Mouse (Mus musculus) MEL-GATA-1-ER (cell line): ENCODE data around the gene Ralgps1.
"Not testable (repeated sequence)": the region's sequence is repeated elsewhere in the genome, so short reads cannot be mapped to it uniquely, and the experiment has no call there.

ENCODE experiments used
- DNase-seq: peaks from one replicate; pipeline ENCODE4 v3.0.0-alpha.2; 2012; ENCODE audit warnings: low read depth; ENCODE audit errors: extremely low read depth

Ralgps1 gene

DNA sequence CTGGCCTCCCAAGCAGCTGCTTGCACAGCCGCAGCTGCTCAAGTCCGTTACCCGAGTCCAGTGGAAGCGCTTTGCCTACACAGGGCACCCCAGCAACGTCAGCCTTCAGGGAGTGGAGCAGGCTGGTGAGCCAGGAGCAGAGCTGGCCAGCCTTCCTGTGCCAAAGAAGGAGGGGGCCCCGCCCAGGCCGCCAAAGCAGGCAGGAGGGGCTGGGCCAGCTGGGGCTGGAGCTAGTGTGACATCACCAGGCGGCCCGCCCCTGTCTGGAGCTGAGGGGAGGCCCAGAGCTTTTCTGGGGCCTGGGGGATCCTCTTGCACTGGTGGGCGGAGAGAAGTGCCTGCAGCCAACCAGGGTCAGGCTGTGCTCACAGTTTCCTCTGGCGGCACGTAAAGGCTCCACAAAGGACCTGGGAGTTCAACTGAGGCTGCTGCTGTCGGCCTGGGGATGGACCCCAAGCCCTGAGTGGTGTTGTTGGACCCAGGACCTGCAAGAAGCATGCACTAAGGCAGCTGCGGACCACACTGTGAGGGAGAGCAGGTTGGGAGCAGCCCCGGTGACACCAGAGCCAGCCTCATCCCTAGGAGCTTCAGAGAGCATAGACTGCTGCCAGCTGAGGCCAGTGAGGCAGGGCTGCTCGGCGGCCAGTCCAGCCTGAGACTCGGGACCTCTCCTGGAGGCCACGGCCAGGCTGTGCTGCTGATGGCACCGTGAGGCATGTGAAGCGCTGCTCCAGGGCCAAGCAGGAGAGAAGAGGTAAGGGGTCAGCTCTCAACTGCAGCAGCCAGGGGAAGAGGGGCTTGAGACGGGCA is 155.4 kb downstream of the Ralgps1 start, which contains the start of gene Angptl2:
Angptl2 (plus strand) TSS at position 370 of the 810 bp plus-strand sequence.
- no peak for DNase-seq

DNA sequence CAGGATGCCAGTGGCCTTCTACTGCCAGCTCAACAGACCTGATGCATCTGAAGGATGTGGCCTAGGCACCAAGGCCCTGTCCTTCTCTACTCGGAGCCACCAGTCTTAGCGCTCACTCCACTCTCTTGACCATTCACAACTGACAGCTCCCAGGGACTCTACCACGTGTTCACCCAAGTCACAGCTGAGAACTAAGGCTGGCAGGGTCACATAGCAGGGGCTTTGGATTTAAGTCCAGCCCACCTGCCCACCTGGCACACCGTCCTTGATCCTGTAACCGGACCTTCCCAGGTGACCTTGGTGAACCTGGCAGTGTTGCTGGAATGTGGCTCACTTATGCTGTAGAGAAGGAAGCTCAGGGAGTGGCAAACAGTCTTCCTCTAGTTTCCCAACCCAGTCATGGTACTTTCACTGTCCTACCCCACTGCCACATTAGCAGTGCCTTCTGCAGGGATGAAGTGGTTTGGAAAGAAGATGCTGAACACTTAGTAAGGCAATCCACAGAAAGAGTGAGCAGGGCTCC is 156.0 kb downstream of the Ralgps1 start:
- DNase-seq, result no peak

DNA sequence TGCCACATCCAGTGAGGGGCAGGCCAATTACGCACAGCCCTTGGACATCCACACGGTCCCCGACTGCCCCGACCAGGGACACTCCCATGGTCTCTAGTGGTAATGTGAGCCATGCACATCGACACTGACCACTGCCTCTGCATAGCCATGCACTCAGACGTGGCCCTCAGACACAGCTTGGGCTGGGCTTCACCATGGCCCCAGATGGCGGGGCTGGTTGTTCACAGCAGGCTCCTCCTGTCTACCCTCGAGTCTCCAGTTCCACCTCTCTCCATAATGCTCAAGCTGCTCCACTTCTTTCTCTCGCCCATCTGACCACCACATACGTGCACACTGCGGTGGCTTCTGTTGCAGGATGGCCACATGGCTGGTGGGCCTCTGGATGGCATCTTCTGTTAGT is 160.0 kb downstream of the Ralgps1 start:
- DNase-seq, result not testable (repeated sequence)

DNA sequence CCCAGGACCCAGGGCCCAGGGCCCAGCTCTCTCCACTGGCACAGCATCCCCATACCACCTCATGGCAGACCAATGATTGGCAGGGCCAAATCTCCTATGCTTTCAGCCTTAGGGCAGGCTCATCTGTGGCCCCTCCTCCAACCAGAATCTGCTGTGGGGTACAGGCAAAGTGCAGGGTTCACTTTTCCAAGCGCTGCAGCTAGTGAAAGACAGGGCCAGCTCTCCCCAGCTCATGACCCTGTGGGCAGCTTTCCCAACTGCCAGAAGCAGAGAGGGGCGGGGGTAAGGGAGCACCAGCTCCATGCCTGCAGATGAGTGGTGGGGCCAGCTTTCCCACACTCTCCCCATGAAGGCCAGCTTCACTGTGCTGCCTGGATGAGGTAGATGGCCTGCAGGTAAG is 160.4 kb downstream of the Ralgps1 start:
- DNase-seq, result no peak

DNA sequence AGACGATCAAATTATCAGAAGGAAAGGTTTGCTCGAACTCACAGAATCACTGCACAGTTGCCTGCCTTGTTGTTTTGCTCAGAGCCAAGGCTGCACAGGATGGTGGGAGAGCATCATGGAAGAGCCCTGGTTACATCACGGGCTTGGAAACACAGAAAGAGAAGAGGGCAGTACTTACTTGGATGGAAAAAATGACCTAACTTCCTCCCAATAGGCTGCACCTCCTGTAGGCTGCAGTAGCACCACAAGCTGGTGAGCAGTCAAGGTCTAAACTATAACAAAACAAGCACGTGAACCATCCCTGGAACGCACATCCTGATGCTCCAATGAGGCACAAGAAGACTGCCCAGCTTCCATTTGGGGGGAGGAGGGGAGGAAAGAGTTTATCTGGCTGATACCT is 163.2 kb downstream of the Ralgps1 start:
- no peak for DNase-seq

DNA sequence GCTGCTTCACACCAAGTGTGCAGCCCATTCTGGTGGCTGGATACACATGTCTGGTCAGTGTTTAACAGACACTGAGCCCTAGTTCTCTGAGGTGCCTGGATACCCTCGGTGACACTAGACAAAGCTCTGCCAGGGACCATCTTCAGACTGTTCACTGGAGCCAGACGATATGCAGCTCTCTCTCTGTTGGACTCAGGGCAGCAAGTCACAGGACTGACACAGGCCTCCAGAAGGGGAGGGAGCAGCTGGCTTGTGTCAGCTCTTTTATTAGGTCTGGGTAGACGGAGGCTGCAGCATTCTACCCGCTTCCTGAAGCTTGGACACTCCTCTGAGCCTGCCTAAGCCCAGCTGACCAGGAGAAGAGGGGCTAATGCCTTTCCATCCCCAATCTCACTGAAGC is 164.2 kb downstream of the Ralgps1 start:
- DNase-seq, result no peak

DNA sequence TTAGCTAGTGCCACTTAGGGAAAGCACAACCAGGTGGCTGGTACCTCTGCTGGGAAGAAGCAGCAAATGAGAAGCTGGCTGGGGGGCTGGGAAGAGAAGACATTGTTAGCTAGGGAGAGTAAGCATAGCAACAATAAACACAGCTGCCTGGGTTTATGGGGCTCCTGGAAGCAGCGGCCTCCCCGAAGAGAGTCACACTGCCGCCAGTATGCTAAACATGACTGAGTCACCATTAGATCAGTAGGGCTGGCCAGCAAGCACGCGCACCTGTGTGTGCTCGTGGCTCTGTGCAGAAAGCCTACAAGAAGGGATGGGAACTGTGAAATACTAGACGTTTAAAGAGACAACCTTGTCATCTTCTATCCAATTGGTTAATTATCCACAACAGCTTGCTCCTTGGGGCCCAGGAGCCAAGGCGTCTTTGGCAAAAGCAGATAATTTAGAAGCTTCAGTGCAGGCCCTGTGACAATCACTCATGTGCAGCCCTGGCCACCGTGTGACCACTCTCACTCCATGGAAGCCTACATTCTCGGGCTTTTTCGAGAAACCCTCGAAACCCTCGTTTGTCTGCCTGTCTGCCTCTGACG is 165.3 kb downstream of the Ralgps1 start:
- no peak for DNase-seq

DNA sequence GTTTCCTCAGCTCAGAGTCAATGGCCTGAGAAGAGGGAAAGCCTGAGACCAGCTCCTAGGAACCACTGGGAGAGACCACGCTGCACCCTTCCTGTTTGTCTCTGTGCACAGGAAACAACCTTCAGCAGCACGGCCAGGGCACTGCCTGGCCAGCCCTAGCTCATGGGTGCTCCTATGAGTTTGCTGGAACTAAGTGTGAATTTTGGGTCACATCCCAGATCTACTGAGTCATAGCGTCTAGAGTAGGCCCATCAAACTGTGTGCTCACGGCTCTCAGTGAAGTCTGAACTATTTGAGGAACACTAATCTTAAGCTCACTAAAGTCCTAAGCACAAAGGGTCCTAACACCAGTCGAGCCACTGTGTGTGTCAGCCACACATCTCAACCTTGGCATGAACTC is 166.3 kb downstream of the Ralgps1 start:
- no peak for DNase-seq

DNA sequence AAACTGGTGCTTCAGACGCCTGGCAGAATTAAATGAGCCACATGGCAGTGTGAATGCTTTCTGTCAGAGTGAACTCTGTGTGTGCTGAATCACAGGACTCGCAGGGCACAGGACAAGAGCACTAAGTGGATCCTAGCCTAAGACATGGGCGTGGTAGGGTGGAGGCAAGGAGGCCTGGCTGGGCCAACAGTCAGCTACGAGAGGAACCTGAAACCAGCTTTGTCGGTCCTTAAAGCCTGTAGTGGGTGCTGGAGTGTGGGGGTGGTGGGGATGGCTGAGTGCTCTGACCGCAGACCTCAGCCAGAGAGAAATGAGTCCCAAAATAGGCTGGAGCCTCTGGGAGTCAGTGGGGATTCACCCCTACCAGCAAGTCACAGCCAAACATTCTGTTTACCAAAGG is 168.0 kb downstream of the Ralgps1 start:
- DNase-seq, result no peak

DNA sequence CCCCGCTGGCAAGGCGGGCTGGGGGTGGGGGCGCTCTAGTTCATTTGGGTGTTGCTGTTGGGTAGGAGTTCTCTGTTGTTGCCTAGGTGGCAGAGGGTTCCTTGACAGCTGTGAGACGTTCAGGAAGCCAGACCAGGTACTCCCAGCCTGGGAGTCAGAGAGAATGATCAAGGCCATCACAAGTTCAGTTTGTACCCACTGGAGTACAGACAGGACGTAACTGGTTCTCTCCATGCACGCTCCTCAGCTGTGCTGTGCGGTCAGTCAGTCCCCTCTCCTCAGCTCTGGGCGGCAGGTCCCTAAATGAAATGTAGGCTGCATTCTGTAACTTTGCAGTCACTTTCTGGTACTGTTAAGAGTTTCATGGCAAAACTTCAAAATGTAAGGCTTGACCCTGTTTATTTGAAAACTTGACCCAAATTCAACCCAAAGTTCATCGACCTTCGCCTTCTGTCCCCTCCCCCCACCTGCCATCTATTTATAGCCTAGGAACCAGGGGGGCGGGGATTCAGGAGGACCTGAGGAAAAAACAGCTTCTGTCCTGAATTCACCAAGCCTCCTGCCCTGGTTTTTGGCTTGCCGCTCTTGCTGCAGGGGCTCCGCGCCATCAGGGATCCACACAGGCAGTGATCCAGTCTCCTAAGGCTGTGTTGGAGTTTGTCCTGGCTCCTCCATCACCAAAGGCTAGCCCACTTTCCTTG is 170.8 kb downstream of the Ralgps1 start:
- DNase-seq, result no peak

DNA sequence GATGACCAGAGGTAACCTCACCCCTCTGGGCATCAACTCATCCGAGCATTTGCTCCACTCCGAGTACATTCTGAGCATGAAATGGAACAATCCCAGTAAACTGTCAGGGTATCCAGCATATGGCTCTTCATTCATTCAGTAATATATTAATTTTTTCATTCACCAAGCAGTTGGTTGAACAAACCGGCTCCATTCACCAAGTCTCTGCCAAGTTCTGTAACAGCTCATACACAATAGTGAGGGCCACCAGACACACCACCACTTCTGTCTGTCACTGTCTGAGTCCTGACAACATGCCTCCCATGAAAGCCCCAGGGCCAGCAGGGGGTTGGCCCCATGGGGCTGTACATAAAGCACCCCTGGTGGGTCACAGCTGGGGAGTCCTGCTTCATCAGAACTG is 181.3 kb downstream of the Ralgps1 start:
- DNase-seq, result no peak

DNA sequence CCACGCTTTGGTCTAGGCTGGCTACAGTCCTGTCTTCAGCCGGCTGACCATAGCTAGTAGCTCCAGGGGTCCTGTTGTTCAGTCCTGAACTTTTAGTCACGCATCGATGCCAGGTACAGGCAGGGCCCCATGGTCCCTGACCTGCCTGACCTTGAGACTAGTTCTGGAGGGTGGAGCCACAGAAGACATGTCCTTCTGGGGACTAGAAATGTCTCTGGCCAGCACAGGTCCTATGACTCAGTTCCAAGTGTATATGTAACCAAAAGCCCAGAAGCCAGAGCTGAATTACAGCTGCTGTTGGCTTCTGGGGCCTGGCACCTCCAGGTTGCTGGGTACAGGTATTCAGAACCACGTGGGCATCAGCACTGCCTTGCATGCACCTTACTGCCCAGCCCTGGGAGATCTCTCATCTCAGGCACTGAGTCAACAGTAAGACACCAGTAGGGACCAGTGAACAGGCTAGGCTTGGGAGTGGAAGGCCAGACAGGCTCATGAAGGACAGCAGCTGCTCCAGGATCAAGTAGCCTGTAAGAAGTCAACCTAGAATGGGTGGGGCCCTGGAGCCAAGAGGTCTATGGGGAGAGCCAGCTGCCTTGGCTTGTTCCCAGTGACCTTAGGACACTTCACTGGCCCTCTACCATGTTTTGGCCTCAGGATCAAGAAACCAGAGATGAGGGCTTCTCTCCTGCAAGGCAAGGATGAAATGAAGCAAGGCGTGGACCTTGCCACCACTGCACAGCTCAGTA is 182.2 kb downstream of the Ralgps1 start:
- DNase-seq, result no peak

DNA sequence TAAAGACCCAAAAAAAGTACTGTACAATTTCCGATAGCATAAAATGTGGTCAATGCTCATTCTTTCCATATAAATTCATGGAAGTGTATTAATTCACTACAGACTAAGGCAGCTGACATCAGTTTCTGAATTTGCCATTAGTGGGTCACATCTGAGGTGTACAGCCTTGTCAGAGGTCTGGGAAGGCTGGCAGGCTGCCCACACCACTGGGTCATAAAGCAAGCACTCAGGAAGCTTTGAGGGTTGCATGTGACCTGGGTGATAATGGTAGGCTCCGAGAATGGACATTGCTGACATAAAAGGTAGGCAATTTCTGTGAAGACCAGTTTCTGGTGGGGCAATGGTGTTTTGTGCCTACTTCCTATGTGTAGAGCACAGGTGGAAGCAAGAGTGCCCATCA is 183.4 kb downstream of the Ralgps1 start:
- no peak for DNase-seq

DNA sequence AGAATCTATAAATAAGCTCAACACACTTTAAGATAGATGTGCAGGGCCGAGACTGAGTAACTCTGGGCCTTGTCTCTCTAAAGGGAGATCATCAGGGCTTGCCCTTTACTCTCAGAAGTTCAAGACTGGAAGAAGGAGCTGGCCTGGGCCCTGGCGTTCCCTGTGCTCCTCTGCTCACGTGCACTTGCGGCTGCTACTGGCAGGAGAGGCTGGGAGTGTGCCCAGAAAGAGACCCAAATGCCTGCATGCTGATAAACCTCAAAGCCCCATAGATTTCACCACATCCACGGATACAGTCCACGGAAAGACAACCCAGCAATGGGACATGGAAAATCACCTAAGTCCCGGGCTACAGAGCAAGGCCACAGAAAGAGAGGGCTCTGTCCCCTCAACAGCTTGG is 184.8 kb downstream of the Ralgps1 start:
- DNase-seq, result no peak

DNA sequence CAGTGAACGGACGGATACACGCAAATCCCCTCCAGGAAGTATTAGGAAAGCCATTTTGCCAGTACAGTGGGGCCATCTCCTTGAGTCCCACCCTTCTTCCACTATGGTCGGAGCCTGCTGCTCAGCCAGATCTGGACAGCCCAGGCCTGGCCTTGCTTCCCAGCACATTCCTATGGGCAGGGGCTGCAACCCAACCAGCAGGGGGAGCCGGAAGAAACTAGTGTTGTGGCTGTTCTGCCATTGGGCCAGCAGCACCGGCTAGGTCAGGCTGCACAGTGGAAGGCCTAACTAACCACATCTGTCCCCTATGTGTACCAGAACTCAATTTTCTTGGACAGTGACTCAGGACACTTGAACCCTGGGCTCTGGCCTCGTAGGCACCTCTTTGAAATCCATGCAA is 186.0 kb downstream of the Ralgps1 start:
- no peak for DNase-seq

DNA sequence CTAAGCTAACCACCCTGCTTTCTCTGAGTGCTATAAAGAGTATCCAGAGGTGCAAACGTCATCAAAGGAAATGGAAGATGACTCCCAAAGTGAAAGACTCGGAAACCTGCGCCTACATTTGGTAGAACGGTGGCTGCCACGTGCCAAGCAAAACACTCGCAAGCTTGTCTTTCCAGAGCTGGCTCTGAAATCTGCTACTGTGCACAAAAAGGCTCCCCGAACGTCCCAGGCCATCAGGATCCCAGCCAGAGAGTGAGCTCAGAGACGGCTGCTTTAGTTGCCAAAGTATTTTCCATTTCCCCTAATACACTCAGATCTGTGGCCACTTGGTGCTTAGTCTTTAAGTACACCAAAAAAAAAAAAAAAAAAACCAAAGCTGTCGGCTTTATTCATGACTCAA is 186.6 kb downstream of the Ralgps1 start:
- no peak for DNase-seq

DNA sequence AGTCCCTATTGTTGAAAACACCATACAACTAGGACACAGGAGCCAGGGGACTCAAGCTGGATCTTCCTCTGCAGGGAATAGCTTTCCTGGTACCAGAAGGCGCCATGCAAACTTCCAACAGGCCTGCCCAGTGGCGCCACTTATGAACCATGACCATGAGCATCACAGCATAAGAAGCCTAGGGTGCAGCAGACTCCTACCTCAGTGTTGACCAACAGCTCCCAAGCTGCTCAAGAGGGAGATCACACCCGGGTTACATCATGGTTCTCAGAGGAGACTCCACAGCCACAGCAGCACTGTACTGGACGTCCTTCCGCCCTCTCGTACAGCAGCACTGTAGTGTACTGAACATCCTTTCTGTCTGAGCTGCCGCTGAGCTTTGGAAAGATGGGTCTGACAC is 188.0 kb downstream of the Ralgps1 start:
- DNase-seq, result no peak

DNA sequence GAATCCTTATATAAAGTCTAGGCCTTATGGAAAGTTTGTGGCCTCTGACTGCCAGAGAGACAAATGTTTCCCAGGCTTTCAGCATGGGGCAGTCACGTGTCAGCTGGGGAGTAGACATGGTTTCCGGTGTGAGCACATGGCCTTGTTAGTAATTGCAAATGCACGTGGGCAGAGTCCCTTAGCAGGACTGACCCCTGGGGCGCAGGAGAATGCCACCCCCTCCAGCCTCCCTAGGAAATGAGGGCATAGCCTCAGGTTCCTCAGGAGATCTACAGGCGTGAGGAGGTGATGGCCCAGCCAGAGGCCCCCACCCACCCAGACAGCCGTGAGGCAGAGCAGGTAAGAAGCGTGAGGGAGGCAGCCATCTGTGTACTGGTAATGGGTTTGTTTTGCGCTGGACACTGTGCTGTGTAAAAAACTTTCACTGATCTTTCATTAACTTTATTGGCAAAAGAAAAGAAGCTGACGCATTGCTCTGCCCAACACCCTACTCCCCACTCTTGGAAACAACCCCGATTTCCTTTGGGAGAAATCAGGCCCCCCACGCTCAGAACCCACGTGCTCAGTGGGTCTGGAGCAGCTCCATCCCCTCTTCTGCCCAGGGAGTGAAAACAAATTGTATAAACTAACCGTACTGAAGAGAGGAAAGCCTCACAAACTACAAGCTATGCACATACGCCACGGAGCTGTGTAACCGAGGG is 191.2 kb downstream of the Ralgps1 start:
- DNase-seq, result no peak

DNA sequence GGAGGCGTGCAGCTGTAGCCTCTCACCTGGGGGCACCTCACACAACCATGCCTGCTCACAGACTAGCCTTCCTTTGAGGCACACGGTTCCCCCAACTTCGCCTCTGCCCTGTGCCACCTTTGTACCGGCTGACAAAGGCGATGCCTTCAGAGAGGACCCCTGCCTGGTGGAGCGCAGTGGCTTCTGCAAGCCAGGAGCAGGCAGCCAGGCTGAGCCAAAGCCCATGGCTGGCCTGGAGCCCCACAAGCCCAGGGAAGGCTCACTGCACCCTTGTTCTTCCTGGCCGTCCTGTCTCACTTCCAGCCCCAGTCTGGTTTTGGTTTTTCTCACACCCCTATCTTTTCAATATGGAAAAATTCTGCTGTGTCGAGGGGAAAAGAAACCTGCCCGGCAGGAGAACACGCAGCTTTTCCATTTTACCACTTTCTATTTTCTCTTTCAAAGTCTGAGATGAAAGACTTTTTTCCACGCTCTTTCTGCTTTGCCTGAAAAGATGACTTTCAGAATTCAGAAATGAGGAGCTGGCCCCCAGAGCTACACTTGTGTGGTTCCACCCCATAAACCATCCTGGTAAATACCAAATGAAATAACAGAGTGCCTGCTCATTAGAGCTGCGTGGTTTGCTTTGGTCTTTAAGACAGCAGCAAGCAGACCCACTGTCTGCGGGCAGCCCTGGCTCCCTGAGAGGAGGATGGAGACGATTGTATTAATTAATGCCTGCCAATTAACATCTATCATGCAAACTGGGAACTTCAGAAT is 191.9 kb downstream of the Ralgps1 start:
- no peak for DNase-seq

DNA sequence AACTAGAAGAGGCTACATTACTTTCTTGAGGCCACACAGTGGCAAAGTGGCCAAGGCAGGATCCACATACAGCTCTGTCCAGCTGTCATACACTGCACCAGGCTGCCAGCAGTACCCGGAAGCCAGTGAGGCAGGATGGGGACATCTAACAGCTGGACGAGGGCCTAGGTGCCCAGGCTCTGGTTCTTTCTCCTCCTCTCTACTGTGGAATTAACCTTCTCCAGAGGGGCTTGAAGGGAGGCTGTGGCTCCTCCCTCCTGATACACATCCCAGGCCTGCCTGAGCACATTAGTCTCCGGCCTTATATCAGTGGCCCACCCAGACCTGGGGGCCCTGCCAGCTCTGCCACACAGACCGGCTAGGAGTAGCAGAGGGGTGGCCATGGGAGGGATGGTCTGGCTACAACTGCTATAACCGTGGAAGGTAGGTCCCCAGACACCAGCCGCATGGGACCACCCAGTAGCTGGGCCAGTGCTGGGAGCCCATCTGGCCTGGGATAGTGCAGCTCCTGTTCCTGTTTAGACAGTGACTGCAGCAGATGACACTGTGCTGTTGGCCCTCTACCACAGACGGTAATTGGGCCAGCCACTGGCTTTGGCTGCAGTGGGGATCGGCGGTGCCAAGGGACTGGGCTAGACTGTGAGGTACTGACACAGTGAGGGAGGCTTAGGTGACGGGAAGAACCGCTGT is 192.9 kb downstream of the Ralgps1 start:
- no peak for DNase-seq
